Mouse (Mus musculus) stomach, postnatal 0 days (tissue): ENCODE measurements around the gene Prkca. TPM values are rescaled to one million over a fixed set of nuclear protein-coding genes. Genes with fewer than 3 reads are reported as not detected.

Source experiments
- ATAC-seq: fragments of 200-750 bp; cut with Nextera tagmentation; 2 replicates; pipeline ENCODE4 v1.8.0; 2017; ENCODE audit not compliant: low FRiP score, low TSS enrichment
- DNase-seq: peaks from one replicate; pipeline ENCODE4 v3.0.0-alpha.2; 2016; ENCODE audit warnings: low spot score
- H3K27ac ChIP-seq: fragments of 300-500 bp; sonication (generic); replicated peaks from 2 replicates; pipeline ENCODE4 v1.5.1; 2014; ENCODE audit warnings: mild to moderate bottlenecking, control low read depth
- H3K27me3 ChIP-seq: fragments of 300-500 bp; sonication (generic); 2 replicates; pipeline ENCODE4 v1.6.1; 2014; ENCODE audit warnings: low read length; ENCODE audit not compliant: control insufficient read depth, insufficient read depth
- H3K36me3 ChIP-seq: fragments of 300-500 bp; sonication (generic); 2 replicates; pipeline ENCODE4 v1.6.1; 2014; ENCODE audit warnings: low read length, mixed read lengths; ENCODE audit not compliant: control insufficient read depth, insufficient read depth
- H3K4me1 ChIP-seq: fragments of 300-500 bp; sonication (generic); replicated peaks from 2 replicates; pipeline ENCODE4 v1.6.1; 2014; ENCODE audit warnings: antibody characterized with exemption; ENCODE audit not compliant: control insufficient read depth, insufficient read depth
- H3K4me2 ChIP-seq: fragments of 300-500 bp; sonication (generic); replicated peaks from 2 replicates; pipeline ENCODE4 v1.6.1; 2014; ENCODE audit warnings: low read depth, mild to moderate bottlenecking, control low read depth, moderate library complexity
- H3K4me3 ChIP-seq: fragments of 300-500 bp; sonication (generic); 2 replicates; pipeline ENCODE4 v1.5.1; 2014; ENCODE audit warnings: low read depth, low read length, control low read depth
- H3K9ac ChIP-seq: fragments of 300-500 bp; sonication (generic); 2 replicates; pipeline ENCODE4 v1.6.1; 2014; ENCODE audit warnings: mild to moderate bottlenecking, low read length, control low read depth, mixed read lengths
- H3K9me3 ChIP-seq: fragments of 300-500 bp; sonication (generic); 2 replicates; pipeline ENCODE4 v1.6.1; 2016; ENCODE audit warnings: low read length; ENCODE audit not compliant: control insufficient read depth
- CTCF ChIP-seq: IDR thresholded peaks from 2 replicates; pipeline ENCODE4 v1.5.1; 2016; ENCODE audit warnings: antibody characterized with exemption, low read depth, mild to moderate bottlenecking, moderate library complexity
- EP300 ChIP-seq: optimal IDR thresholded peaks from 2 replicates; pipeline ENCODE3; 2016; ENCODE audit warnings: antibody characterized with exemption
- whole genome bisulfite sequencing: fragments of 180-500 bp; shearing (Covaris S2); extraction: QIAGEN DNeasy Blood & Tissue Kit; methylation state at CpG from one replicate; pipeline ENCODE4 v1.1.7; 2014; 5-methylcytosine and 5-hydroxymethylcytosine counted together
- polyA plus RNA-seq: library from polyadenylated mRNA; unstranded; fragments of >200 nt; fragmentation: Nextera tagmentation; extraction: Ambion mirVana; gene quantifications from 2 replicates; pipeline ENCODE4 v1.2.1, GENCODE M21; 2015

The Prkca gene
- polyA plus RNA-seq, 1 experiment from 2014 or later: 3.7 TPM

- H3K4me1 ChIP-seq: no peaks in the 10 kb centered on the region
- no peaks in the 10 kb centered on the region for H3K36me3 ChIP-seq
- no peaks in the 10 kb centered on the region for H3K27me3 ChIP-seq
- no peak overlapping the region for H3K4me2 ChIP-seq
- ATAC-seq: no peak
- no peak overlapping the region; the same call in 1 of the 2 replicates for H3K27ac ChIP-seq
- no peaks in the 10 kb centered on the region for H3K9me3 ChIP-seq
- no peak overlapping the region for H3K9ac ChIP-seq
- DNase-seq: no peak
- 48% methylated on average over 7 of the region's 7 CpGs for WGBS
- no peak overlapping the region for H3K4me3 ChIP-seq
- TF ChIP-seq EP300: no peak
- TF ChIP-seq CTCF: no peak
These were observed 74.2 kb downstream of the Prkca start for GRCm38 (mm10) chr11:108269516-108269915.

DNA sequence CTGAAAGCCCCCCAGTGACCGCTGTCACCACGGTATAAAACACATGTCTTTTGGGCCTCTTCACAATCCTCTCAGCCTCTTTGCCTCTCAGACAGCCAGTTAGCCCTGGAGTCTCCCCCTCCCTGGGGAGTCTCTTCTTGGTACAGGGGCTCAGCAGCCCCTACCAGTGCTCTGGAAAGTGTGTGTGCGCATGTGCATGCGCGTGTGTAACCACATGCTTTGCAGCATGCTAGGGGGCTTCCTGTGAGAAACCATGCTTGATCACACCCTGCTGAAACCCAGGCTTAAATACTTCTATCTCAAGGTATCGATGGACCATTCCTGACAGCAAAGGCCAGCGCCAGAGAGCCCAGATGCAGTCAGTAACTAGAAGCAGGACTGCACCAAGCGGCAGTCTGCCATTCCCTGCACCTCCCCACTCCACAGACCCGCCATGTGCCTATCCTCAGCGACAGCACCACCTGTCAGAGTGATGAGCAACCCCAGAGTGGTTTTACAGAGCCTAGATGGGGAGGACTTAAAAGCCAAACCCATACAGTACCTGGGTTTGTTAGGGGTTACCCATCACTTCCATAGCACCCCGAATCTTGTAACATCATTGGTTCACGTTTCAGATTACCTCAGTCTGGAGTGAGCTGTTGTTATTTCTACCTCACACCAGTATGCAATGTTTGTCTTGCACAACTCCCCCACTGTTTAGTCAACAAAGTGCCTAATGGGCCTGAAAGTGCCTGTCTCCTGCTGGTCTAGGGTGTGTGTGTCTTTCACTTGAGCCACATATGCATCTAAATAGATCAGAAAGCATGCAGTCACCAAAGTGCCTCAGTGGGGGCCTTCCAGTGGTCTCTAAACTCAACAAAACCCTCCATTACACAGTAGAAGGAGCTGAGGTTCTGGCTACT, 75.1 kb downstream of the Prkca start:
- H3K4me3 ChIP-seq: no peak overlapping the region
- no peaks in the 10 kb centered on the region for H3K4me1 ChIP-seq
- H3K27me3 ChIP-seq: no peaks in the 10 kb centered on the region
- H3K9ac ChIP-seq: no peak overlapping the region
- WGBS: 71% methylated on average over 12 of the region's 12 CpGs
- ATAC-seq: no peak
- H3K36me3 ChIP-seq: no peaks in the 10 kb centered on the region
- DNase-seq: no peak
- H3K27ac ChIP-seq: peak overlapping the region; percentile 53
- no peak overlapping the region for H3K4me2 ChIP-seq
- H3K9me3 ChIP-seq: no peaks in the 10 kb centered on the region
- TF ChIP-seq EP300: no peak
- TF ChIP-seq CTCF: no peak

- H3K4me2 ChIP-seq: no peak overlapping the region
- no peaks in the 10 kb centered on the region for H3K27me3 ChIP-seq
- WGBS: 82% methylated on average over 7 of the region's 7 CpGs
- H3K4me3 ChIP-seq: no peak overlapping the region
- H3K27ac ChIP-seq: no peak overlapping the region
- H3K9me3 ChIP-seq: no peaks in the 10 kb centered on the region
- H3K36me3 ChIP-seq: no peaks in the 10 kb centered on the region
- ATAC-seq: no peak
- no peaks in the 10 kb centered on the region for H3K4me1 ChIP-seq
- TF ChIP-seq CTCF: no peak
- no peak for TF ChIP-seq EP300
- no peak for DNase-seq
- H3K9ac ChIP-seq: no peak overlapping the region
These were observed 75.9 kb downstream of the Prkca start for GRCm38 (mm10) chr11:108267825-108268224.

GRCm38 (mm10) chr11:108267066-108267465, 76.7 kb downstream of the Prkca start:
- no peak for TF ChIP-seq EP300
- TF ChIP-seq CTCF: no peak
- 83% methylated on average over 3 of the region's 3 CpGs for WGBS
- no peak overlapping the region for H3K9ac ChIP-seq
- no peak for ATAC-seq
- no peak overlapping the region for H3K4me2 ChIP-seq
- H3K4me3 ChIP-seq: no peak overlapping the region
- no peaks in the 10 kb centered on the region for H3K9me3 ChIP-seq
- no peaks in the 10 kb centered on the region for H3K27me3 ChIP-seq
- H3K27ac ChIP-seq: no peak overlapping the region
- H3K36me3 ChIP-seq: no peaks in the 10 kb centered on the region
- H3K4me1 ChIP-seq: no peaks in the 10 kb centered on the region
- no peak for DNase-seq

DNA sequence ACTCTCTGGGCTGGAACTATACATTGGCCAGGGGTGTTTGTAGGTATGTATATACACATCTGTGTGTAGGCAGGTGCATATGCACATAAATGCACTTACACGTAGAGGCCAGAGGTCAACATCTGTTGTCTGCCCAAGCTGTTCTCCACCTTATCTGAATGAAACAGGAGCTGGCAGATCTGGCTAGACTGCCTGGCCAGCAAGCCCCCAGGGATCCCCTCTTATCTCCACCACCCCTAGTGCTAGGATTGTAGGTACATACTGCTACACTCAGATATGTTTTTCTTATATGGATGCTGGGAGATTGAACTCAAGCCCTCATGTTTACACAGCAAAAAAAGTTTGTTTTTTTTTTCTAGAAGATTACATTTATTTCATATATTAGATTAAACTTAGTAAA, 79.9 kb downstream of the Prkca start:
- no peak for ATAC-seq
- Histone ChIP-seq H3K36me3 (no peaks in the 10 kb centered on the region), H3K27ac (no peak overlapping the region), H3K9me3 (no peaks in the 10 kb centered on the region), H3K4me1 (peaks cover 7% of the 10 kb centered on the region), H3K4me3 (no peak overlapping the region), H3K27me3 (no peaks in the 10 kb centered on the region), H3K9ac (no peak overlapping the region), H3K4me2 (no peak overlapping the region)
- DNase-seq: no peak
- 48% methylated on average over 1 of the region's 1 CpGs for WGBS
- TF ChIP-seq CTCF: no peak
- TF ChIP-seq EP300: no peak

DNA sequence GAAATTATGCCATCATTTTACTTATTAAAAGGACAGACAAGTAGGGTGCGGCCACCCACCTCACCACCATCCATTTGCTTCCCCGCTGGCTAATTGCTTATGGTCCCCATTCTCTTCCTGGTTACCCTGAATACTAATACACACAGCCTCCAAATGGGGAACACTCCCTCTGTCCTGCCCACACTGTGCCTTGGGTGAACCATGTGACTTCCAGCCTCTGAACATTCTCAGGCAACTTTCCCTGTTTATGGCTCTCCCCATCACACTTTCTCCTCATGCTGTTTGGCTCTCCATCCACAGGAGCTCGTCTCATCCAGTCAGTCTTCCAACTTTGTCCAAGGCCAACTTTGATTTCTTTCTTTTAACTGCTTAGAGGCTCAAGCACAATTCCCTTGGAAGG, 80.3 kb downstream of the Prkca start:
- Histone ChIP-seq H3K4me1 (peaks cover 9% of the 10 kb centered on the region), H3K36me3 (no peaks in the 10 kb centered on the region), H3K27me3 (no peaks in the 10 kb centered on the region), H3K4me3 (no peak overlapping the region), H3K9me3 (no peaks in the 10 kb centered on the region), H3K4me2 (no peak overlapping the region), H3K27ac (no peak overlapping the region), H3K9ac (no peak overlapping the region)
- ATAC-seq: 0 out of 2 replicates have a peak, but pooled peaks have one; percentile 35
- 70% methylated on average over 3 of the region's 3 CpGs for WGBS
- no peak for TF ChIP-seq EP300
- no peak for TF ChIP-seq CTCF
- no peak for DNase-seq
